In the genomic region with DNA sequence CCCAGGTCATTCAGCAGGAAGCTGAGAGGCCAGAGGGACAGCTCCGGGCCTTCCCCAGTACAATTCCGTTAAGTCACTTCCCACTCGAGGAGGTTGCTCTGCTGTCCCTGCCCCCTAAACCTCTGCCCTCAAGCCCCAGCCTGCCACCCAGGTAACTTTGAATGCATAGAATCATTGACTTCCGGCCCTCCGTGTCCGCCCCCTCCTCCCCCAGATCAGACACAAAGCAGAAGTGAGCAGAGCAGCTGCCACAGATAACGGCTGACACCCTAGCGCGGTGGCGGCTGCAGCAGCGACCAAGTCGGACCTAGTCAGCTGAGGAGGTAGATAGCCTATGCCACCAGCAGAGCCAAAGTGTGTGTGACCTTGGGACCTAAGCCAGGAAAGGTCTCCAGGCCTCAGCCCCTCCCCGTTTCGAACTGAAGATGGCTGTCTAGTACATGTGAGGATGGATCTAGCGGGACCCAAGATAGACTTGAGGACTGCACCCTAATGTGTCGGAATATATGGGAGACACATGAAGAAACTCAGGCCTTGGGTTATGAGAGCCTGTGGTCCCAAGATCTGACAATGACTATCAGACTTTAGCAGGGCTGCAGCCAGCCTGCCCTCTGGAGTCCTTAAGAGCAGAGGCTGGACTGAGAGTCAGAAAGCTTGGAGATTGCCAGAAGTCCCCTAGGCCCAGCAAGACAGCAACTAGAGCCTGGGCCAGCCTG, we compare ENCODE assay signal across 9 mouse cellular contexts. TPM values are rescaled to one million over a fixed set of nuclear protein-coding genes. Genes with fewer than 3 reads are reported as not detected.
DNase-seq lines count a peak whose midpoint lies in the region; ATAC-seq lines count a peak whose summit lies in the region.
"Had no signal": no experiment of that assay in that cellular context is flagged by ENCODE, and none has a peak within 500 bp of the region (broad histone marks: within the 10 kb centered on the region; RNA-seq: fewer than 3 reads in every experiment).

No protein-coding gene starts in this region.

- DNase-seq in CD4-positive helper T cell, adult 2 months (ENCODE audit: low read depth, low spot score): peak; percentile 85
- DNase-seq in c-Kit-negative CD71-positive TER-119-positive erythroid progenitor cells, embryonic 14.5 days (ENCODE audit: low read depth, low spot score): peak; percentile 35
- DNase-seq in limb, embryonic 10.5 days (ENCODE audit: low spot score): no peak
- DNase-seq in naive thymus-derived CD4-positive, alpha-beta T cell, adult 2 months (ENCODE audit: low read depth): peak; percentile 80
- DNase-seq in urinary bladder, postnatal 14 days (ENCODE audit: low spot score): no peak
- no peak for DNase-seq in gastrocnemius, postnatal 4 days (ENCODE audit: low spot score in 2 of 2)
- DNase-seq in layer of hippocampus, postnatal 10 days (ENCODE audit: low spot score in 2 of 2): no peak

- WGBS in limb, embryonic 10.5 days: 64% methylated on average over 16 of the region's 16 CpGs
- 71% methylated on average over 16 of the region's 16 CpGs for WGBS in midbrain, embryonic 13.5 days

- H3K9ac ChIP-seq in midbrain, embryonic 13.5 days (replicated peaks): no peak overlapping the region

- H3K4me2 ChIP-seq in midbrain, embryonic 13.5 days (replicated peaks): no peak overlapping the region

- no peaks in the 10 kb centered on the region for H3K36me3 ChIP-seq in limb, embryonic 10.5 days
- H3K36me3 ChIP-seq in midbrain, embryonic 13.5 days: no peaks in the 10 kb centered on the region

- 0 out of 2 replicates have a peak overlapping the region, but pooled peaks have one; percentile 6 for H3K27ac ChIP-seq in limb, embryonic 10.5 days
- no peak overlapping the region for H3K27ac ChIP-seq in midbrain, embryonic 13.5 days
- H3K27ac ChIP-seq: kidney, postnatal 0 days had no signal

- no peaks in the 10 kb centered on the region for H3K9me3 ChIP-seq in limb, embryonic 10.5 days (replicated peaks)
- no peaks in the 10 kb centered on the region for H3K9me3 ChIP-seq in midbrain, embryonic 13.5 days

- no peaks in the 10 kb centered on the region for H3K27me3 ChIP-seq in limb, embryonic 10.5 days (ENCODE audit: low read depth, poor library complexity, severe bottlenecking)
- no peaks in the 10 kb centered on the region for H3K27me3 ChIP-seq in midbrain, embryonic 13.5 days

- no peak overlapping the region for H3K4me3 ChIP-seq in limb, embryonic 10.5 days
- no peak overlapping the region for H3K4me3 ChIP-seq in midbrain, embryonic 13.5 days (replicated peaks)

- no peaks in the 10 kb centered on the region for H3K4me1 ChIP-seq in limb, embryonic 10.5 days
- no peaks in the 10 kb centered on the region for H3K4me1 ChIP-seq in midbrain, embryonic 13.5 days (replicated peaks)

- ATAC-seq in midbrain, embryonic 13.5 days: no peak

RNA-seq across cellular contexts. Expression of gene Rac2, which starts 0.9 kb away (rescaled TPM):
- 4.3 and 4.4 TPM in 2 replicates for polyA plus RNA-seq in limb, embryonic 10.5 days (2016; fragmentation: Nextera tagmentation; extraction: Ambion mirVana)
- total RNA-seq in gastrocnemius, postnatal 4 days (2021): 10 to 100 TPM in 1 of 2 experiments, 1 to 10 TPM in 1; 4.6 to 10.2 TPM
- total RNA-seq in layer of hippocampus, postnatal 10 days (2021): 1 to 10 TPM; 3.6 to 3.7 TPM
- polyA plus RNA-seq in midbrain, embryonic 13.5 days (2015; fragmentation: Nextera tagmentation; extraction: Ambion mirVana): 3.2 and 5.6 TPM in 2 replicates

RNA-seq across cellular contexts. Expression of gene Cyth4, which starts 25.1 kb away (rescaled TPM):
- polyA plus RNA-seq in limb, embryonic 10.5 days (2016; fragmentation: Nextera tagmentation; extraction: Ambion mirVana): 3.2 and 4.4 TPM in 2 replicates
- total RNA-seq in gastrocnemius, postnatal 4 days (2021): 10 to 100 TPM in 1 of 2 experiments, 1 to 10 TPM in 1; 8.6 to 10.1 TPM
- total RNA-seq in layer of hippocampus, postnatal 10 days (2021): 10 to 100 TPM; 13.8 to 15.2 TPM
- 3.7 and 5.8 TPM in 2 replicates for polyA plus RNA-seq in midbrain, embryonic 13.5 days (2015; fragmentation: Nextera tagmentation; extraction: Ambion mirVana)

RNA-seq across cellular contexts. Expression of gene Sstr3, which starts 27.2 kb away (rescaled TPM):
- not detected in 2 replicates for polyA plus RNA-seq in limb, embryonic 10.5 days (2016; fragmentation: Nextera tagmentation; extraction: Ambion mirVana)
- total RNA-seq in gastrocnemius, postnatal 4 days (2021): under 1 TPM in 1 of 2 experiments, not detected in 1; 0.05 TPM
- 10 to 100 TPM; 15.7 to 15.8 TPM for total RNA-seq in layer of hippocampus, postnatal 10 days (2021)
- polyA plus RNA-seq in midbrain, embryonic 13.5 days (2015; fragmentation: Nextera tagmentation; extraction: Ambion mirVana): 0.15 and 0.26 TPM in 2 replicates

RNA-seq across cellular contexts. Expression of gene C1qtnf6, which starts 40.5 kb away (rescaled TPM):
- 10.9 and 14.6 TPM in 2 replicates for polyA plus RNA-seq in limb, embryonic 10.5 days (2016; fragmentation: Nextera tagmentation; extraction: Ambion mirVana)
- 10 to 100 TPM; 66.7 to 75.1 TPM for total RNA-seq in gastrocnemius, postnatal 4 days (2021)
- 10 to 100 TPM; 17.4 to 19.4 TPM for total RNA-seq in layer of hippocampus, postnatal 10 days (2021)
- polyA plus RNA-seq in midbrain, embryonic 13.5 days (2015; fragmentation: Nextera tagmentation; extraction: Ambion mirVana): 4.8 and 5.6 TPM in 2 replicates

Comparison
In these comparisons a context has a peak if more than half of its experiments do, and no peak if none do; other contexts are left out.
1. DNase-seq: peak in CD4-positive helper T cell, adult 2 months (single experiment), c-Kit-negative CD71-positive TER-119-positive erythroid progenitor cells, embryonic 14.5 days (single experiment) and naive thymus-derived CD4-positive, alpha-beta T cell, adult 2 months (single experiment); none in limb, embryonic 10.5 days (single experiment), urinary bladder, postnatal 14 days (single experiment), gastrocnemius, postnatal 4 days (0 of 2) and layer of hippocampus, postnatal 10 days (0 of 2).
2. RNA of gene Sstr3, which starts 27.2 kb away (total RNA-seq): 15.7 to 15.8 TPM in layer of hippocampus, postnatal 10 days; 0.05 TPM in gastrocnemius, postnatal 4 days; every median in the first group is over 10 times any median in the second.